Mouse (Mus musculus) limb, embryonic 10.5 days (tissue): Measurements from ENCODE around the gene Rdh16f2. TPM values are rescaled to one million over a fixed set of nuclear protein-coding genes. Genes with fewer than 3 reads are reported as not detected.
"Not testable (repeated sequence)": the region's sequence is repeated elsewhere in the genome, so short reads cannot be mapped to it uniquely, and the experiment has no call there.

Experiments used
- DNase-seq: peaks from one replicate; pipeline ENCODE4 v3.0.0-alpha.2; 2017; ENCODE audit warnings: low spot score
- H3K27ac ChIP-seq: fragments of 300-500 bp; sonication (generic); 2 replicates; pipeline ENCODE4 v1.5.1; 2016; ENCODE audit warnings: mild to moderate bottlenecking
- H3K27me3 ChIP-seq: fragments of 300-500 bp; sonication (generic); 2 replicates; pipeline ENCODE4 v1.6.1; 2016; ENCODE audit warnings: low read depth, mild to moderate bottlenecking; ENCODE audit not compliant: poor library complexity, severe bottlenecking
- H3K36me3 ChIP-seq: fragments of 300-500 bp; sonication (generic); 2 replicates; pipeline ENCODE4 v1.6.1; 2016; ENCODE audit warnings: mild to moderate bottlenecking, moderate library complexity
- H3K4me1 ChIP-seq: fragments of 300-500 bp; sonication (generic); 2 replicates; pipeline ENCODE4 v1.6.1; 2016
- H3K4me3 ChIP-seq: fragments of 300-500 bp; sonication (generic); 2 replicates; pipeline ENCODE4 v1.5.1; 2016; ENCODE audit warnings: mild to moderate bottlenecking, moderate library complexity
- H3K9me3 ChIP-seq: fragments of 300-500 bp; sonication (generic); replicated peaks from 2 replicates; pipeline ENCODE4 v1.6.1; 2016; ENCODE audit warnings: mild to moderate bottlenecking
- WGBS: fragments of 180-500 bp; shearing (Covaris S2); methylation state at CpG from one replicate; pipeline ENCODE4 v1.1.7; 2016; 5-methylcytosine and 5-hydroxymethylcytosine counted together
- polyA plus RNA-seq: library from polyadenylated mRNA; unstranded; fragments of >200 nt; fragmentation: Nextera tagmentation; extraction: Ambion mirVana; gene quantifications from 2 replicates; pipeline ENCODE4 v1.2.1, GENCODE M21; 2016

Rdh16f2 gene
- polyA plus RNA-seq, 1 experiment from 2014 or later: not detected

- Histone ChIP-seq H3K9me3 (no peaks in the 10 kb centered on the region), H3K4me3 (no peak overlapping the region), H3K36me3 (no peaks in the 10 kb centered on the region), H3K27ac (no peak overlapping the region), H3K4me1 (no peaks in the 10 kb centered on the region), H3K27me3 (no peaks in the 10 kb centered on the region)
- no peak for DNase-seq
Measured at GRCm38 (mm10) chr10:127864931-127865330, 1.3 kb upstream of the Rdh16f2 start.

DNA sequence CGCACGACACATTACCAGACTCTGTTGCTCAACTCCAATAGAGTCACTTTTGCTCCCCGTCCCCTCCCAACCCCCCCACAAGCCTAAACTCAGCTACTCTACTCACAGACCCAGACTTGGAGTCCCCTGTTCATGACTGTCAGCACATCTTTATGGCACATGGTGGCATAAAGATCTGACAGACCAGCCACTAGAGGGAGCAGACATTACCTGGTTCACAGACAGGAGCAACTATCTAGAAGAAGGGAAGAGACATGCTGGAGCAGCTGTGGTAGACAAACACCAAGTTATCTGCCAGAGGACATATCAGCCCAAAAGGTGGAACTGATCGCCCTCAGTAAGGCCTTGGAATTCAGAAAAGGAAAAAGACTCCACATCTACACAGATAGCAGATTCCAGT lies 6.2 kb downstream of the Rdh16f2 start:
- 83% methylated on average over 4 of the region's 4 CpGs for WGBS
- Histone ChIP-seq H3K9me3 (no peaks in the 10 kb centered on the region), H3K4me1 (no peaks in the 10 kb centered on the region), H3K27ac (no peak overlapping the region), H3K36me3 (no peaks in the 10 kb centered on the region), H3K4me3 (no peak overlapping the region), H3K27me3 (no peaks in the 10 kb centered on the region)
- no peak for DNase-seq

DNA sequence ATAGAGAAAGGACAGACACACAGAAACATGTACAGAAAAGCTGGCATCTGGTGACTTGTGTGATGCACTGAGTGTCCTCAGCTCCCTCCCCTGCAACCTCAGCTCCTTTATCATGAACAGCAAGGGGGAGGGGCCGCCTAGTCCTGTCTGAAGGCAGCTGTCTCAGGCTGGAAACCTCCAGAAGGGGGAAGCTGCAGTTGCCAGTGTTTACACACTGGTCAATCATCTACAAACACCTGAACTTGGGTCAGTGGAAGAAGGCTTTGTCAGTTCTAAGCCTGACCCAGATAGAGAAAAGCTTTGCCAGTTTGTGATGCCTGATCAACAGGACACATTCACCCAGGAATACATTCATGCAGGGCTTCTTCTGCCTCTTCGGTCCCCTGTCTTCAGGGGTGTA lies 11.4 kb downstream of the Rdh16f2 start:
- H3K4me1 ChIP-seq: no peaks in the 10 kb centered on the region
- H3K9me3 ChIP-seq: no peaks in the 10 kb centered on the region
- no peak overlapping the region for H3K27ac ChIP-seq
- WGBS: 44% methylated on average over 2 of the region's 2 CpGs
- DNase-seq: no peak
- H3K27me3 ChIP-seq: no peaks in the 10 kb centered on the region
- H3K36me3 ChIP-seq: no peaks in the 10 kb centered on the region
- no peak overlapping the region for H3K4me3 ChIP-seq

DNA sequence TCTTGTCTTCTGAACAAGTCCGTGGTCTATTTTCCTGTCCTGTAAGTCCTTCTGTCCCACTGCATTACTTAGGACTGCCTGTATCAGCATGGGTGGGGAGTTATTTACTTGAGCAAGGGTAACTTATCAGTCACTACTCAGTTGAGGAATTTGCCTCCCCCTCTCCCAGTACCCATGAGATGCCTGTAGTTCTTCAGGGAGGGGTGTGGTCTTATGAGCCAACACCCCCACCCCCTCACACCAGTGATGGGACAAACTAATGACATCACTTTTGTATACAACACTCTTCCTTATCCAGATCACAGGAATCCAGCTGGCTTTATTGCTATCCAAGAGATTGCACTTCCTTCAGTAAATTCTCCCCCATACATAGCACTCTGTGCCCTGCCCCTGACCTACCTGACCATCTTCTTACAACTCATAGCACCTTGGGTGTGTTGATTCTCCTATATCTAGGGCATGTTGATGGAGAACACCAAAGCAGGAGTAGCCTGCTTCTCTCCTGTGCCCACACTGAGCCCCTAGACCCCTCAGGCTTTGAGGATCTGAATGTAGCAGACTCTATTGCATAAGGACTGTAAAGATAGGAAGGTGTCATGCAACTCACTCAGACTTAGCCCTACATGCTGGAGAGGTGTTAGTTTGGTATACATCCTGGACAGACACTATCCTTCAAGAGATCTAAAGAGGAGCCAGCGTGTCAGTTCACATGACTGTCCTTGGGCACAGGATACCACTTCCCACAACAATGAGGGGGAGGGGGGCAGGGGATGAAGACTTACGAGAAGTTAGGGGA lies 12.2 kb downstream of the Rdh16f2 start:
- no peaks in the 10 kb centered on the region for H3K36me3 ChIP-seq
- no peak for DNase-seq
- H3K27me3 ChIP-seq: no peaks in the 10 kb centered on the region
- no peaks in the 10 kb centered on the region for H3K4me1 ChIP-seq
- 64% methylated on average over 3 of the region's 3 CpGs for WGBS
- H3K9me3 ChIP-seq: no peaks in the 10 kb centered on the region
- H3K4me3 ChIP-seq: no peak overlapping the region
- H3K27ac ChIP-seq: no peak overlapping the region

DNA sequence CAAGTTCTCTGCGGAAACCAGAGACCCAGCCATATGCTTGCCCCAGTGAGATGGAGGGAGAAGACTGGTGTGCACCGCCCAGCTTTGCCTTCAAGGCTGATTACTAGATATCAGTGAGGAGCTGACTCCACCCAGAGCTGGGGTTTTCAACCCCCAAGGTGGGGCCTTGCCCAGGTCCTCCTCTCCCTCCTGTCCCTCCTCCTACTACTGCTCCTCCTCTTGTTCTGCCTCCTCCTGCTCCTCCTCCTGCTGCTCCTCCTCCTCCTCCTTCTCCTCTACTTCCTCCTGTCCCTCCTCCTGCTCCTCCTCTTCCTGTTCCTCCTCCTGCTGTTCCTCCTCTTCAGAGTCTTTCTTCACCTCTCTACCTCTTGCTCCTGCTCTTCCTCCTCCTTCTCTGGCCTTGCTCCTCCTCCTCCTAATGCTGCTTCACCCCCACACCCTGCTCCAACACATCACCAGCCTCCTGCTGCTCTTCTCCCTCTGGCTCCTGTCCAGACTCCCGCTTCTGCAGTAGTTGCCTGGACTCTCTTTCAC lies 12.9 kb downstream of the Rdh16f2 start:
- no peak overlapping the region; the same call in 1 of the 2 replicates for H3K27ac ChIP-seq
- H3K4me3 ChIP-seq: no peak overlapping the region
- no peaks in the 10 kb centered on the region for H3K9me3 ChIP-seq
- 76% methylated on average over 3 of the region's 3 CpGs for WGBS
- no peaks in the 10 kb centered on the region for H3K36me3 ChIP-seq
- H3K27me3 ChIP-seq: no peaks in the 10 kb centered on the region
- H3K4me1 ChIP-seq: no peaks in the 10 kb centered on the region
- DNase-seq: no peak

DNA sequence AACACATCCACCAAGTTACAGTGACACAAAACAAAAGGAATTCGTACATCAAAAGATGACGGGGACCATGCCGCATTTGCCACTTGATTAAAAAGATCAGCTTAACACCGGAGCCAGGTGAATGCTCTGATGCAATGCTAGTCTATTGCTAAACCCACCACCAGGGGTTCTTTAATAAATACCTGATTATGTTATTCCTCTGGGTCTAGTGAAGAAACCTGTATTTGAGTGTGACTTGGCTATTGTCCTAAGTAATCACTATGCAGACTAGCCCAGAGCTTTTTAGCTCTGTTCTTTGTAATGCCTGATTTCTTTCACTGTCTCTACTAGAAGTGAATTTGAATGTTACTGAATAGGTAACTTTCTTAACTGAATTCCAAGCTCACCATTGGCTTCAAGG lies 14.8 kb downstream of the Rdh16f2 start:
- Histone ChIP-seq H3K27me3 (no peaks in the 10 kb centered on the region), H3K4me1 (no peaks in the 10 kb centered on the region), H3K9me3 (no peaks in the 10 kb centered on the region), H3K36me3 (no peaks in the 10 kb centered on the region), H3K27ac (no peak overlapping the region), H3K4me3 (no peak overlapping the region)
- DNase-seq: no peak
- 89% methylated on average over 4 of the region's 4 CpGs for WGBS

DNA sequence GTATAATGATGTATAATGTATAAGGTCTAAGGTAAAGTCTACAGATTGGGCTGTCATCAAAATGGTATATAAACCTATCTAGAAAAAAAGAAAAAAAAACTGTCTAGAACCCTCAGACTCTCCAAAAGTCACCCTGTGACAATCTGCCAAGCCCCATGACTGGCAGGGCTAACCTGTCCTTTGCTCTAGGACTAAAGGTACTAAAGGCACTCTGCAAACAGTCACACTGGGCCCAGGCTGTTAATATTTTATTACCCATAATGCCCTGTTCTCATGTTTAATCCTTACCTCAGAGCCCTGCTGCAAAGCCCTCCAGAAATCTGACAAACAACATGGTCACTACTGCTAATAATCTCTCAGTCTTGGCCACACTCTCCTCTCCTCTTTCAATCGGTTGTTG lies 20.3 kb downstream of the Rdh16f2 start:
- Histone ChIP-seq H3K4me3 (no peak overlapping the region), H3K27me3 (no peaks in the 10 kb centered on the region), H3K4me1 (peaks cover 7% of the 10 kb centered on the region), H3K27ac (no peak overlapping the region), H3K36me3 (no peaks in the 10 kb centered on the region), H3K9me3 (no peaks in the 10 kb centered on the region)
- WGBS: 73% methylated on average over 1 of the region's 1 CpGs
- no peak for DNase-seq

DNA sequence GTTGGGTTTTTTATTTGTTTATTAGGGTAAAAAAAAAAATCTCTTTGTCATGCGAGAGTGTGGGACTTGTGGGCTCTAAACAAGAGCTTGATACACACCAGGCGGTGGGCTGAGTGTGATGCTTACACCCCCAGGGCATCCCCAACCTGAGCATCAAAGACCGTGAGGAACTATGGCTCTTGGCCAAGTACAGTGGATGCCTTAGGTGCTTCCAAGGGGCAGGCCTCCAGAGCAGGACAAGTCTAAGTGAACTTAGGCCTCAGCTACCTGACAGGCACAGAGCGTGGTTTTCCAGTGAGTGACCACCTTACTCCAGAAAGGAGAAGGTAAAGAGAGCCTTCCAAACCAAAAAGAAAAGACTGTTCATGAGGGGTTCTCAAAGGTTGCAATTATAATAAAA lies 20.7 kb downstream of the Rdh16f2 start:
- 88% methylated on average over 4 of the region's 4 CpGs for whole genome bisulfite sequencing
- Histone ChIP-seq H3K27ac (no peak overlapping the region), H3K27me3 (no peaks in the 10 kb centered on the region), H3K4me1 (peaks cover 7% of the 10 kb centered on the region), H3K4me3 (no peak overlapping the region), H3K9me3 (no peaks in the 10 kb centered on the region), H3K36me3 (no peaks in the 10 kb centered on the region)
- DNase-seq: no peak

DNA sequence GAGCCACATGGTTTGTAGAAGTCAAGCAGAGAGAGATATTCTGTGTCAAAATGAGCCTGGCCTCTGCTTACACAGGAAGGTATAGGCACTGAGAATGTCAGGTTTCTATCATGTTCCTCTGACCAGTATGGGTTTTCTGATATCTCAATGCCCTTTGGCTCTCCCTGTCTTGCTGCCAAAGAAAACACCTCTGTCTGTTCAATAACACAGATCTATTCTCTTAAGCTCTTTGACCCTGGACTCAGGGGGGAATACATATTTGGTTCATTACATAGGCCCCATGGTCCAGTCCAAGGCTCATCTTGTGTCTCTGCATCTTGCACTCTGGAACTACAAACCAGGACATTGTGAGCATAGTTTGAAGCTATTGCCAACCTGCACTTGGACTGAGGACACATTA lies 22.3 kb downstream of the Rdh16f2 start, which contains the start of gene Rdh7:
Gene Rdh7 (minus strand): TSS at position 213 of the 400 bp plus-strand sequence.
- DNase-seq: no peak
- H3K9me3 ChIP-seq: no peaks in the 10 kb centered on the region

DNA sequence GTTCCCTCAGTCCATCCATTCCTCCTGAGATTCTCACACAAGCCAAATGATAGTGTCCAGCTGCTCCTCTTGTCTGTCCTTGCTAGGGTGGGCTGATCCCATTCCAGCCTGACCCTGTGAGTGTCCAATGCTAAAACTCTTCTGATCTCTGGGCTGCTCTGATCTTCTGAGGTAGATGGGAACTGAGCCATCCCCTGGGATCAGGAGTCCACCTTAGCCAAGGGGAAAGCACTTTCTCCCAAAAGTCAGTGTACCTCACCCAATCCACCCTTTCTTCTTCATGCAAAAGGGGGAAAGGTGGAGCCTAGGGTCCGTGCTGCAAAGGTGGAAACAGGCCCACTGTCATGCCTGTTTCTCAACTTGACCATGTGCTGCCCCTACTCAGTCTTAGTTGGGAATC lies 25.2 kb downstream of the Rdh16f2 start:
- no peak overlapping the region for H3K4me3 ChIP-seq
- H3K4me1 ChIP-seq: peaks cover 7% of the 10 kb centered on the region
- H3K36me3 ChIP-seq: no peaks in the 10 kb centered on the region
- no peak overlapping the region for H3K27ac ChIP-seq
- DNase-seq: no peak
- WGBS: 93% methylated on average over 1 of the region's 1 CpGs
- no peaks in the 10 kb centered on the region for H3K9me3 ChIP-seq
- H3K27me3 ChIP-seq: no peaks in the 10 kb centered on the region

More for the DNA sequence above, 22.3 kb downstream of the Rdh16f2 start, which contains the start of gene Rdh7:
- no peaks in the 10 kb centered on the region for H3K27me3 ChIP-seq
- H3K4me1 ChIP-seq: peaks cover 7% of the 10 kb centered on the region
- H3K36me3 ChIP-seq: no peaks in the 10 kb centered on the region
- H3K27ac ChIP-seq: no peak within 1 kb of the TSS
- no peak within 1 kb of the TSS for H3K4me3 ChIP-seq

GRCm38 (mm10) chr10:127893163-127894022 lies 27.1 kb downstream of the Rdh16f2 start:
- H3K27me3 ChIP-seq, H3K9me3 ChIP-seq, H3K36me3 ChIP-seq, H3K27ac ChIP-seq, DNase-seq, H3K4me1 ChIP-seq, H3K4me3 ChIP-seq: not testable (repeated sequence)
- 73% methylated on average over 5 of the region's 5 CpGs for WGBS

DNA sequence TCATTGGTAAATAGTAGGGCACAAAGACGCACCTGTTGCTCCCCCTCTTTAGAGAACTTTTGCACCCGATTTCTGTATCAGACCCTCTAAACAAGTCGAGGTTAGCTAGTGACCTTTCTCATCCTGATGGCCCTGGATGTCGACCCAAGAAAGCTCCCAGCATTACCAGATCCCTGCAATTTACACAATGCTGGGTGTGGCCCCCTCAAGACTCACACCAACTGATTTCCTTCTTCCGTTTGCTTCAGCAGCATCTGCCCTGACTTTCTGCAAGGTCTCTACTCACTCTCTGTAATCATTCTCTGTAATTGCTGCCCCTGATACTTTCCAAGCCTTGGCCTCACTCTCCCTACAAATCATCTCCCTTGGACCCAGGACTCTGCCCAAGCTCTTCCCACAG lies 30.4 kb downstream of the Rdh16f2 start:
- Histone ChIP-seq H3K4me3 (no peak overlapping the region), H3K9me3 (no peaks in the 10 kb centered on the region), H3K36me3 (no peaks in the 10 kb centered on the region), H3K27me3 (no peaks in the 10 kb centered on the region), H3K4me1 (no peaks in the 10 kb centered on the region), H3K27ac (no peak overlapping the region)
- 70% methylated on average over 5 of the region's 5 CpGs for WGBS
- no peak for DNase-seq

GRCm38 (mm10) chr10:127897506-127897905 lies 31.2 kb downstream of the Rdh16f2 start:
- Histone ChIP-seq H3K4me1 (no peaks in the 10 kb centered on the region), H3K9me3 (no peaks in the 10 kb centered on the region), H3K27me3 (no peaks in the 10 kb centered on the region), H3K4me3 (no peak overlapping the region), H3K36me3 (no peaks in the 10 kb centered on the region), H3K27ac (no peak overlapping the region)
- 86% methylated on average over 3 of the region's 3 CpGs for WGBS
- no peak for DNase-seq
